Mouse (Mus musculus) midbrain, embryonic 14.5 days (tissue): ENCODE results near the gene F830045P16Rik. TPM values are rescaled to one million over a fixed set of nuclear protein-coding genes. Genes with fewer than 3 reads are reported as not detected.

ENCODE experiments used
- ATAC-seq: fragments of 200-750 bp; cut with Nextera tagmentation; 2 replicates; pipeline ENCODE4 v1.8.0; 2017; ENCODE audit warnings: moderate number of reproducible peaks, moderate library complexity; ENCODE audit not compliant: low FRiP score, low TSS enrichment
- DNase-seq: peaks from one replicate; pipeline ENCODE4 v3.0.0-alpha.2; 2015
- H3K27ac ChIP-seq: fragments of 300-500 bp; sonication (generic); replicated peaks from 2 replicates; pipeline ENCODE4 v1.5.1; 2014; ENCODE audit warnings: mild to moderate bottlenecking, low read depth, low read length, moderate library complexity
- H3K27me3 ChIP-seq: fragments of 300-500 bp; sonication (generic); 2 replicates; pipeline ENCODE4 v1.6.1; 2014; ENCODE audit warnings: low read length, control low read depth, mixed read lengths; ENCODE audit not compliant: control insufficient read depth, insufficient read depth
- H3K36me3 ChIP-seq: fragments of 300-500 bp; sonication (generic); 2 replicates; pipeline ENCODE4 v1.6.1; 2014; ENCODE audit warnings: low read length, control low read depth; ENCODE audit not compliant: control insufficient read depth, insufficient read depth
- H3K4me1 ChIP-seq: fragments of 300-500 bp; sonication (generic); 2 replicates; pipeline ENCODE4 v1.6.1; 2014; ENCODE audit warnings: mild to moderate bottlenecking, antibody characterized with exemption, low read length, control low read depth; ENCODE audit not compliant: control insufficient read depth, insufficient read depth
- H3K4me2 ChIP-seq: fragments of 300-500 bp; sonication (generic); 2 replicates; pipeline ENCODE4 v1.6.1; 2014; ENCODE audit warnings: mild to moderate bottlenecking, low read length, moderate library complexity
- H3K4me3 ChIP-seq: fragments of 300-500 bp; sonication (generic); replicated peaks from 2 replicates; pipeline ENCODE4 v1.5.1; 2014; ENCODE audit warnings: low read depth, low read length
- H3K9ac ChIP-seq: fragments of 300-500 bp; sonication (generic); replicated peaks from 2 replicates; pipeline ENCODE4 v1.6.1; 2014; ENCODE audit warnings: mild to moderate bottlenecking, low read length, moderate library complexity
- H3K9me3 ChIP-seq: fragments of 300-500 bp; sonication (generic); 2 replicates; pipeline ENCODE4 v1.6.1; 2016; ENCODE audit warnings: low read length, control low read depth, mixed read lengths; ENCODE audit not compliant: control insufficient read depth
- WGBS: fragments of 180-500 bp; shearing (Covaris S2); extraction: QIAGEN DNeasy Blood & Tissue Kit; methylation state at CpG from one replicate; pipeline ENCODE4 v1.1.7; 2014; 5-methylcytosine and 5-hydroxymethylcytosine counted together
- polyA plus RNA-seq: library from polyadenylated mRNA; unstranded; fragments of >200 nt; fragmentation: Nextera tagmentation; extraction: Ambion mirVana; gene quantifications from 2 replicates; pipeline ENCODE4 v1.2.1, GENCODE M21; 2014

Gene F830045P16Rik
- polyA plus RNA-seq, 1 experiment from 2014 or later = not detected

- Histone ChIP-seq H3K4me1 (peaks cover 19% of the 10 kb centered on the region), H3K36me3 (no peaks in the 10 kb centered on the region), H3K27me3 (no peaks in the 10 kb centered on the region), H3K27ac (0 out of 2 replicates have a peak overlapping the region, but pooled peaks have one; percentile 1), H3K9me3 (no peaks in the 10 kb centered on the region), H3K4me2 (no peak overlapping the region), H3K4me3 (no peak overlapping the region), H3K9ac (no peak overlapping the region)
- DNase-seq (no peak), ATAC-seq (no peak)
- WGBS = 89% methylated on average over 4 of the region's 4 CpGs
Observed at GRCm38 (mm10) chr2:129537926-129538325, 1.5 kb upstream of the F830045P16Rik start.

- DNase-seq (no peak), ATAC-seq (no peak)
- Histone ChIP-seq H3K27me3 (no peaks in the 10 kb centered on the region), H3K9ac (no peak overlapping the region), H3K4me3 (no peak overlapping the region), H3K4me1 (peaks cover 19% of the 10 kb centered on the region), H3K9me3 (no peaks in the 10 kb centered on the region), H3K27ac (0 out of 2 replicates have a peak overlapping the region, but pooled peaks have one; percentile 1), H3K4me2 (no peak overlapping the region), H3K36me3 (no peaks in the 10 kb centered on the region)
- 8% methylated on average over 7 of the region's 7 CpGs for WGBS
Observed at GRCm38 (mm10) chr2:129537360-129537759, 958 bp upstream of the F830045P16Rik start.

GRCm38 (mm10) chr2:129536926-129537325 lies 524 bp upstream of the F830045P16Rik start:
- no peak overlapping the region for H3K4me3 ChIP-seq
- H3K9ac ChIP-seq = no peak overlapping the region
- H3K4me2 ChIP-seq = no peak overlapping the region
- 35% methylated on average over 1 of the region's 1 CpGs for WGBS
- H3K4me1 ChIP-seq = peaks cover 19% of the 10 kb centered on the region
- no peaks in the 10 kb centered on the region for H3K36me3 ChIP-seq
- H3K9me3 ChIP-seq = no peaks in the 10 kb centered on the region
- no peak for DNase-seq
- ATAC-seq = no peak
- H3K27me3 ChIP-seq = no peaks in the 10 kb centered on the region
- no peak overlapping the region for H3K27ac ChIP-seq

- H3K27me3 ChIP-seq = no peaks in the 10 kb centered on the region
- no peak overlapping the region for H3K27ac ChIP-seq
- H3K4me1 ChIP-seq = peaks cover 17% of the 10 kb centered on the region
- no peaks in the 10 kb centered on the region for H3K9me3 ChIP-seq
- H3K4me3 ChIP-seq = no peak overlapping the region
- DNase-seq (no peak), ATAC-seq (no peak)
- no peak overlapping the region for H3K9ac ChIP-seq
- no peak overlapping the region for H3K4me2 ChIP-seq
- 35% methylated on average over 5 of the region's 5 CpGs for WGBS
- no peaks in the 10 kb centered on the region for H3K36me3 ChIP-seq
Observed at GRCm38 (mm10) chr2:129534886-129535591, 1.4 kb downstream of the F830045P16Rik start.

- 79% methylated on average over 2 of the region's 2 CpGs for WGBS
- peaks cover 13% of the 10 kb centered on the region for H3K4me1 ChIP-seq
- H3K4me3 ChIP-seq = no peak overlapping the region
- DNase-seq (no peak), ATAC-seq (no peak)
- no peaks in the 10 kb centered on the region for H3K36me3 ChIP-seq
- no peaks in the 10 kb centered on the region for H3K9me3 ChIP-seq
- no peak overlapping the region for H3K4me2 ChIP-seq
- H3K27me3 ChIP-seq = no peaks in the 10 kb centered on the region
- H3K9ac ChIP-seq = no peak overlapping the region
- no peak overlapping the region for H3K27ac ChIP-seq
Observed at GRCm38 (mm10) chr2:129531890-129532289, 4.5 kb downstream of the F830045P16Rik start.

GRCm38 (mm10) chr2:129531102-129531501 lies 5.3 kb downstream of the F830045P16Rik start:
- H3K4me1 ChIP-seq = peaks cover 9% of the 10 kb centered on the region; the same call in 1 of the 2 replicates
- no peak for ATAC-seq
- no peaks in the 10 kb centered on the region for H3K27me3 ChIP-seq
- no peak overlapping the region for H3K4me2 ChIP-seq
- H3K27ac ChIP-seq = no peak overlapping the region
- no peak overlapping the region for H3K9ac ChIP-seq
- no peak overlapping the region for H3K4me3 ChIP-seq
- DNase-seq = no peak
- H3K36me3 ChIP-seq = no peaks in the 10 kb centered on the region
- no peaks in the 10 kb centered on the region for H3K9me3 ChIP-seq

GRCm38 (mm10) chr2:129529297-129530209 lies 6.8 kb downstream of the F830045P16Rik start:
- no peak overlapping the region for H3K9ac ChIP-seq

GRCm38 (mm10) chr2:129527916-129528315 lies 8.5 kb downstream of the F830045P16Rik start:
- no peaks in the 10 kb centered on the region for H3K9me3 ChIP-seq
- WGBS = 84% methylated on average over 4 of the region's 4 CpGs
- no peak overlapping the region for H3K4me3 ChIP-seq
- no peak overlapping the region for H3K27ac ChIP-seq
- DNase-seq (no peak), ATAC-seq (no peak)
- no peak overlapping the region for H3K4me2 ChIP-seq
- no peaks in the 10 kb centered on the region for H3K36me3 ChIP-seq
- H3K4me1 ChIP-seq = 0 out of 2 replicates have a peak, but pooled peaks cover 5% of the 10 kb centered on the region
- H3K27me3 ChIP-seq = no peaks in the 10 kb centered on the region
- no peak overlapping the region for H3K9ac ChIP-seq

More at GRCm38 (mm10) chr2:129529297-129530209, 6.8 kb downstream of the F830045P16Rik start:
- Histone ChIP-seq H3K27me3 (no peaks in the 10 kb centered on the region), H3K27ac (no peak overlapping the region), H3K4me3 (no peak overlapping the region), H3K4me1 (0 out of 2 replicates have a peak, but pooled peaks cover 5% of the 10 kb centered on the region), H3K4me2 (no peak overlapping the region), H3K9me3 (no peaks in the 10 kb centered on the region), H3K36me3 (no peaks in the 10 kb centered on the region)
- 35% methylated on average over 14 of the region's 14 CpGs for WGBS
- DNase-seq (peak; percentile 44), ATAC-seq (no peak)
